Mouse (Mus musculus) liver, embryonic 16.5 days (tissue): ENCODE data around the gene Ankrd39. TPM values are rescaled to one million over a fixed set of nuclear protein-coding genes. Genes with fewer than 3 reads are reported as not detected.

ENCODE experiments used
- ATAC-seq: fragments of 200-750 bp; cut with Nextera tagmentation; 2 replicates; pipeline ENCODE4 v1.8.0; 2017; ENCODE audit warnings: low read depth, mild to moderate bottlenecking, moderate number of reproducible peaks, moderate library complexity
- H3K27ac ChIP-seq: fragments of 300-500 bp; sonication (generic); 2 replicates; pipeline ENCODE4 v1.5.1; 2014; ENCODE audit warnings: mild to moderate bottlenecking, low read length
- H3K27me3 ChIP-seq: fragments of 300-500 bp; sonication (generic); 2 replicates; pipeline ENCODE4 v1.6.1; 2014; ENCODE audit warnings: low read depth, low read length, mixed read lengths; ENCODE audit not compliant: control insufficient read depth, insufficient read depth
- H3K36me3 ChIP-seq: fragments of 300-500 bp; sonication (generic); 2 replicates; pipeline ENCODE4 v1.6.1; 2014; ENCODE audit warnings: mild to moderate bottlenecking; ENCODE audit not compliant: control insufficient read depth, insufficient read depth
- H3K4me1 ChIP-seq: fragments of 300-500 bp; sonication (generic); 2 replicates; pipeline ENCODE4 v1.6.1; 2014; ENCODE audit warnings: low read depth, low read length, mixed read lengths; ENCODE audit not compliant: control insufficient read depth
- H3K4me2 ChIP-seq: fragments of 300-500 bp; sonication (generic); 2 replicates; pipeline ENCODE4 v1.6.1; 2014; ENCODE audit warnings: low read depth, low read length, mixed read lengths
- H3K4me3 ChIP-seq: fragments of 300-500 bp; sonication (generic); 2 replicates; pipeline ENCODE4 v1.5.1; 2014; ENCODE audit warnings: low read depth, mild to moderate bottlenecking, low read length
- H3K9ac ChIP-seq: fragments of 300-500 bp; sonication (generic); 2 replicates; pipeline ENCODE4 v1.6.1; 2014; ENCODE audit warnings: low read depth, low read length
- H3K9me3 ChIP-seq: fragments of 300-500 bp; sonication (generic); replicated peaks from 2 replicates; pipeline ENCODE4 v1.6.1; 2016; ENCODE audit warnings: low read length; ENCODE audit not compliant: control insufficient read depth
- WGBS: fragments of 180-500 bp; shearing (Covaris S2); extraction: QIAGEN DNeasy Blood & Tissue Kit; methylation state at CpG from one replicate; pipeline ENCODE4 v1.1.7; 2014; ENCODE audit not compliant: insufficient replicate concordance; 5-methylcytosine and 5-hydroxymethylcytosine counted together
- polyA plus RNA-seq: library from polyadenylated mRNA; unstranded; fragments of >200 nt; fragmentation: Nextera tagmentation; extraction: Ambion mirVana; gene quantifications from 2 replicates; pipeline ENCODE4 v1.2.1, GENCODE M21; 2015

Gene Ankrd39
- polyA plus RNA-seq, 1 experiment from 2014 or later = 6.7 TPM

DNA sequence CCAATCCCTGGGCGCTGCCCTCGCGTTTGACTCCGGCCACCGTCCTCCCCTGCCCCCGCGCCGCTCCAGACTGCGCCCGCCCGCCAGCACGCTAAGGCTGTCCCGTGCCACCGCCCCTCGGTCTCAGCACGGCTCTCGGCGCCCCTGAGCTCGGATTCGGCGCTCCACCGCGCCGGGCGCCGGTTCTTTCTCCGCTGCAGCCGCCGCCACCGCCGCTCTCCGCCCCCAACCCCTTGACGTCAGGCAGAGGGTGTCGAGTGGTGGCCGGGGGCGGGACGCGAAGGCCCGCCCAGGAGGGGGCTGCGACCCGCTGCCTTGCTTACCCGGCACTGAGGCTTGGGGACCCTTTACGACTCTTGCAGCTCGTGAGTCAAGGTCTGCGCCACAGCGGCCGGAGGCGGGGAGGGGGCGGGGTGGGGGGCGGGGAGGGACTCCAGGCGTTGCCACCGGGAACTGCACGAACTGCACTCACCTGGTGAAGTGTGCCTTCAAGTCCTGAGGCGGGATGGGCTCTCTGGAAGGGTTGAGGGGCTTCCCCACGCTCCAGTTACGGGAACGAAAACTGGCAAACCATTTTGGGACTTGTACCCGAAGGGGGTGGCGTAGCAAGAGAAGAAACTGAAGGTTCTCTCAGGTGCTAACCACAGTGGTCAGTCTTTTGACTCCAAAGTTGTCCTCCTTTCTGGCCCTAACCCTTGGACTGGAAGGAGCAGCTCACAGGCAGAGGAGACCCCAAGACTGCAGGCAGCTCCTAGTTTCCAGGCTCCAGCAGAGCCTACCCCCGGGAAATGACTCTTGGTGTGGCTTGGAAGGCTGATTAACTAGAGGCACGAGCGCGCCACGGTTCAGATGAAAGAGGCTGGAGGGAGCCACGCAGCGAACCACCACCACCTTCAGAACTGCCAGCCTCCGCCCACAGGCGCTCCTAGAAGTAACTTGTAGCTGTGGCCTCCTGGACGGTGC is 11.1 kb upstream of the Ankrd39 start, which contains the start of gene Sema4c:
Gene Sema4c, minus strand, starts transcription at position 319 of the 963 bp plus-strand sequence.
- H3K4me3 ChIP-seq = peak within 1 kb of the TSS; percentile 63
- WGBS = 2% methylated on average over 69 of the region's 69 CpGs
- no peaks in the 10 kb centered on the region for H3K9me3 ChIP-seq
- H3K27ac ChIP-seq = peak within 1 kb of the TSS; percentile 66
- peaks cover 64% of the 10 kb centered on the region for H3K27me3 ChIP-seq
- no peaks in the 10 kb centered on the region for H3K36me3 ChIP-seq
- H3K4me2 ChIP-seq = peak within 1 kb of the TSS; percentile 68
- peaks cover 7% of the 10 kb centered on the region for H3K4me1 ChIP-seq
- ATAC-seq = peak; percentile 26
- H3K9ac ChIP-seq = peak within 1 kb of the TSS; percentile 57

- WGBS = under 1% methylated on average over 45 of the region's 48 CpGs
- Histone ChIP-seq H3K4me3 (peak overlapping the region; percentile 63), H3K27me3 (peaks cover 64% of the 10 kb centered on the region), H3K9ac (peak overlapping the region; percentile 57), H3K27ac (peak overlapping the region; percentile 66), H3K4me2 (peak overlapping the region; percentile 68), H3K9me3 (no peaks in the 10 kb centered on the region), H3K4me1 (peaks cover 7% of the 10 kb centered on the region), H3K36me3 (no peaks in the 10 kb centered on the region; the same call in 1 of the 2 replicates)
- ATAC-seq = peak; percentile 53
Measured at GRCm38 (mm10) chr1:36557457-36558011, 10.3 kb upstream of the Ankrd39 start.

DNA sequence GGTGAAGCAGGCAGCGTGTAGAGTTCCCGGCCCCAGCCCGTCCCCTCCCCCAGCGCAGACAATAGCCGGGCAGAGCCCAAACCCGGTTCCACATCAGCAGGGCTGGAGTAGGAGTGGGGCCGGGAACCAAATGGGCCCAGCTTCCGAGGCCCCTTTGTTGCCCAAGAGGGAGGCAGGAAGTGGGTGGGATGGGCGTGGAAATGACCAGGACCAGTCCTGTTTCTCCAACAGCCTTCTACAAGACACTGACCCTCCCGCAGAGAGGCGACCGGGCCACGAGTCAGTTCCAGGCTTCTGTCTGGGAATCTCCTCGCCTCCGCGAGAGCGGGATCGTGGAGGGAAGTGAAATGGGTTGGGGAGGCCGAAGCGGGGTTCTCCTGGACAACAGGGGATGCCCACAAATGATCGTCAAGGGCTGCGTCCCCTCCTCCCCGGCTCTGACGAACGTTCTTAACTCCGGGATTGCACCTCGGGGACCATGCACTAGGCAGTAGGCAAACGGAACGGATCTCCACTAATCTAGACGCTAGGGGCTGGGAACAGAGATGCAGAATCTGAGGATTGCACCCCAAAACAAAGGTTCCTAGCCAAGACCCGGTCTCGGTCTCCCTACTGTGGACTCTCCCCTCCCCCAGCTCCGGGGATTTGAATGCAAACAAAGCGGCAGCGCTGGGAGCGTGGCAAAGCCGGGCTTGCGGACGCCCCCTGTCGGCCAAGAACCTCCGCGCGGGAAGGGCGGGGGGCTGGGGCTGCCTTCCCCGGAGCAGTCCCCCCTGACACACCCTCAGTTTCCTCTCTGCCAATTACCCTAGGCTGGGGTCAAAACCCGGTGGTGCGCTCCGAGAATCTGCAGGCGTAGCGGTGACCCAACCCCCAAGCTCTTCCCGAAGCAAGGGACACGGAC is 9.6 kb upstream of the Ankrd39 start:
- Histone ChIP-seq H3K27ac (peak overlapping the region; percentile 73), H3K4me3 (peak overlapping the region; percentile 63), H3K9ac (peak overlapping the region; percentile 57), H3K36me3 (no peaks in the 10 kb centered on the region; the same call in 1 of the 2 replicates), H3K9me3 (no peaks in the 10 kb centered on the region), H3K27me3 (peaks cover 64% of the 10 kb centered on the region), H3K4me1 (peaks cover 7% of the 10 kb centered on the region), H3K4me2 (peak overlapping the region; percentile 68)
- ATAC-seq = peak; percentile 68
- under 1% methylated on average over 52 of the region's 52 CpGs for WGBS

DNA sequence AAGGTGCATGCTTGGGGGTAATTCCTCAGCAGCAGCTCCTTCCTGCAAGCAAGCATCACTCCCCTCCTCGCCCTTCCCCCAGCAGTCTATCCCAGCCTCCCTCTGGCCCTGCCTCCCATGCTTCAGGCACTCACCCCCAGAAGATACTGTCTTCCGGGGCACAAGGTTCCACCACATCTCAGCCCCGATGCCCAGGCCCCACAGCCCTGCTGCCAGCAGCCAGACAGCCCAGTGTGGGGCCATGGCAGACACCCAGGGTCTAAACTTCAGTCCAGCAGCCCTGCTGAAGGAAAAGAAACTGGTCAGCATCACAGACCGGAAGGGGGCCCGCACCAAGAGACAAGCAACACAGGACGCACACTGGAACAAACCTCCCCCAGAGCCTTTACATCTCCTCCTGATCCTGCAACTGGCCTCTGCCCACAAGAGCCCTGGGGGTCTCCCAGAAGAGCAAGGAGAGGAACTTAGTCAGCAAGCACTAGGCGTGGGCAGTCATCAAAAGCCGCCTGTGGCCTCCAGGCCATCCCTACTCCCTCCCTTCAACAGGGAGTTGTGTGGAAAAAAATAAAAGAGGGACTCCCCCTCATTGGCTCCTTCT is 8.7 kb upstream of the Ankrd39 start:
- H3K9me3 ChIP-seq = no peaks in the 10 kb centered on the region
- H3K27me3 ChIP-seq = peaks cover 64% of the 10 kb centered on the region
- ATAC-seq = no peak
- H3K4me1 ChIP-seq = peaks cover 7% of the 10 kb centered on the region
- no peaks in the 10 kb centered on the region; the same call in 1 of the 2 replicates for H3K36me3 ChIP-seq
- H3K4me3 ChIP-seq = peak overlapping the region; percentile 63
- peak overlapping the region; percentile 73 for H3K27ac ChIP-seq
- WGBS = 16% methylated on average over 8 of the region's 8 CpGs
- peak overlapping the region; percentile 57; the same call in 1 of the 2 replicates for H3K9ac ChIP-seq
- H3K4me2 ChIP-seq = peak overlapping the region; percentile 68

DNA sequence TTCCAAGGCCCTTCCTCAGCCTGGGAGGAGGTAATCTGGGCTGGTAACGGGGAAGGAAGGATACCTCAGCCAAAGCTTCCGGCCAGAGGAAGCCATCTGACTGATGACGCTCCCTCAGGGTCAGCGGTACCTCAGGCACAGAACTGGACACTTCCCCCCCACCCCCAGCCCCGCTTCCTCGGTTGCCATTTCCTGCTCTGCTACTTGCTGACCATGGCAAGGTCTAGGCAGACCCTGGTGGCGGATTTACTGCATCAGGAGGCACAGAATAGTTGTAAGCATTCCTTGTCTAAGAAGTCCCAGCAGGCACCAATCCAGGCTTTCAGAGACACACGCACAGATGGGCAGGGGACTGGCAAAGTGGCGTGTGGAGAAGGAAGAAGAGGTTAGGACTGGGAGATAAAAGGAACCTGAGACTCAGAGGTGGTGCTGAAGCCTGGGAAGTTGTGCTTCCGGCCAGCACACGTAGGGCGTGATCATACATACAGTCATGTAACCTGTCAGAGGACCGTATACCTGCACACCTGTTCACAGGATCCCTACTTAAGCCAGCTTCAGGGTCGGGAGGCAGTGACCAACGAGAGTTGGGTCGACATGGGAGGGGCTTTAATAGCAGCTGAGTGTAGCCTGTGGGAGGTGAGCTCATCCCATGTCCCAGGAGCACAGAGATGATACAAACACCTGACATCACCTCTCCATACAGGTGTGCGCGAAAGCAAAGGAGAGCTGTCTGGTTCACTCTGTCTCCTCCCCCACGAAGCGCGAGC is 7.6 kb upstream of the Ankrd39 start:
- peaks cover 56% of the 10 kb centered on the region for H3K27me3 ChIP-seq

GRCm38 (mm10) chr1:36552506-36552905 is 5.3 kb upstream of the Ankrd39 start:
- Histone ChIP-seq H3K4me2 (no peak overlapping the region), H3K4me1 (peaks cover 7% of the 10 kb centered on the region), H3K4me3 (no peak overlapping the region), H3K27me3 (peaks cover 33% of the 10 kb centered on the region), H3K27ac (no peak overlapping the region), H3K9me3 (no peaks in the 10 kb centered on the region), H3K9ac (no peak overlapping the region), H3K36me3 (no peaks in the 10 kb centered on the region; the same call in 1 of the 2 replicates)
- no peak for ATAC-seq
- 72% methylated on average over 16 of the region's 16 CpGs for WGBS

More for the DNA sequence above, 7.6 kb upstream of the Ankrd39 start:
- no peak overlapping the region for H3K27ac ChIP-seq
- no peaks in the 10 kb centered on the region; the same call in 1 of the 2 replicates for H3K36me3 ChIP-seq
- no peak overlapping the region for H3K4me3 ChIP-seq
- no peak for ATAC-seq
- H3K4me2 ChIP-seq = no peak overlapping the region
- 41% methylated on average over 21 of the region's 21 CpGs for WGBS
- H3K9me3 ChIP-seq = no peaks in the 10 kb centered on the region
- H3K4me1 ChIP-seq = peaks cover 7% of the 10 kb centered on the region
- no peak overlapping the region for H3K9ac ChIP-seq

DNA sequence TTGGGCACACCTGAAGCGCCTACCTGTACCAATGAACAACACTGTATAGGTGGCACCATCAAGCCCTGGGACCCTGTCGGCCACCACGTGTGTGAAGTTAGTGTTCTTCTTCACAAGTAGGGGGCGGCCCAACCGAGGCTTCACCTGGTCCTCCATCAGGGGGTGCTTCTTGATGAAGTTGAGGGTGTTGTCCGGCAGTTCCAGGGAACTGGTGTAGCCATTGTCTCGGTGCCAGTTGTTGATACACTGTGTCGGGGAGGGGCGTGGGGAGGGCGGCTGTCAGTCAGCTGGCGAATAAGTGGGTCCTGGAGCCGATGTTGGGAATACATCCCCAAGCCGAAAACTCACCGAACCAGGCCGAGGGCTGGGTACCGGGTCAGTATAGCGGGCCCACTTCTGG is 4.7 kb upstream of the Ankrd39 start:
- Histone ChIP-seq H3K27ac (no peak overlapping the region), H3K27me3 (peaks cover 27% of the 10 kb centered on the region), H3K4me1 (peaks cover 7% of the 10 kb centered on the region), H3K9me3 (no peaks in the 10 kb centered on the region), H3K4me2 (no peak overlapping the region), H3K4me3 (no peak overlapping the region), H3K36me3 (no peaks in the 10 kb centered on the region; the same call in 1 of the 2 replicates), H3K9ac (no peak overlapping the region)
- WGBS = 72% methylated on average over 17 of the region's 17 CpGs
- ATAC-seq = no peak
